Mouse (Mus musculus): Measurements from ENCODE around the gene Ssc5d. TPM values are rescaled to one million over a fixed set of nuclear protein-coding genes. Genes with fewer than 3 reads are reported as not detected.

Gene Ssc5d
- polyA plus RNA-seq, 1 experiment from 2014 or later: 0.62 TPM

- H3K9me3 ChIP-seq: no peaks in the 10 kb centered on the region
- ATAC-seq (ENCODE audit: insufficient number of reproducible peaks, insufficient read depth, low FRiP score, low TSS enrichment, low read depth): no peak
- H3K27me3 ChIP-seq: no peaks in the 10 kb centered on the region
- H3K36me3 ChIP-seq: no peaks in the 10 kb centered on the region
- H3K27ac ChIP-seq: no peak overlapping the region
- no peak overlapping the region for H3K4me2 ChIP-seq
- H3K9ac ChIP-seq: no peak overlapping the region; the same call in 1 of the 2 replicates
- WGBS: 78% methylated on average over 12 of the region's 12 CpGs
- no peaks in the 10 kb centered on the region for H3K4me1 ChIP-seq
- no peak overlapping the region for H3K4me3 ChIP-seq
These were observed 7.5 kb downstream of the Ssc5d start for GRCm38 (mm10) chr7:4933103-4933502.

GRCm38 (mm10) chr7:4934160-4934914, 8.8 kb downstream of the Ssc5d start:
- no peaks in the 10 kb centered on the region for H3K4me1 ChIP-seq
- no peaks in the 10 kb centered on the region for H3K36me3 ChIP-seq
- H3K9me3 ChIP-seq: no peaks in the 10 kb centered on the region
- no peak overlapping the region for H3K4me3 ChIP-seq
- H3K4me2 ChIP-seq: no peak overlapping the region
- H3K9ac ChIP-seq: no peak overlapping the region
- H3K27me3 ChIP-seq: no peaks in the 10 kb centered on the region
- ATAC-seq (ENCODE audit: insufficient number of reproducible peaks, insufficient read depth, low FRiP score, low TSS enrichment, low read depth): no peak
- WGBS: 80% methylated on average over 4 of the region's 4 CpGs
- H3K27ac ChIP-seq: no peak overlapping the region

GRCm38 (mm10) chr7:4936832-4937231, 11.2 kb downstream of the Ssc5d start:
- no peaks in the 10 kb centered on the region for H3K4me1 ChIP-seq
- no peak overlapping the region for H3K4me3 ChIP-seq
- H3K27me3 ChIP-seq: no peaks in the 10 kb centered on the region
- no peak for ATAC-seq (ENCODE audit: insufficient number of reproducible peaks, insufficient read depth, low FRiP score, low TSS enrichment, low read depth)
- H3K9me3 ChIP-seq: no peaks in the 10 kb centered on the region
- 77% methylated on average over 10 of the region's 10 CpGs for WGBS
- H3K4me2 ChIP-seq: no peak overlapping the region
- no peak overlapping the region for H3K9ac ChIP-seq
- no peak overlapping the region for H3K27ac ChIP-seq
- H3K36me3 ChIP-seq: no peaks in the 10 kb centered on the region

GRCm38 (mm10) chr7:4937392-4937791, 11.8 kb downstream of the Ssc5d start:
- no peak overlapping the region for H3K27ac ChIP-seq
- H3K4me3 ChIP-seq: no peak overlapping the region
- WGBS: 73% methylated on average over 11 of the region's 11 CpGs
- no peaks in the 10 kb centered on the region for H3K9me3 ChIP-seq
- no peaks in the 10 kb centered on the region for H3K36me3 ChIP-seq
- no peak overlapping the region for H3K9ac ChIP-seq
- no peaks in the 10 kb centered on the region for H3K27me3 ChIP-seq
- H3K4me2 ChIP-seq: no peak overlapping the region
- no peak for ATAC-seq (ENCODE audit: insufficient number of reproducible peaks, insufficient read depth, low FRiP score, low TSS enrichment, low read depth)
- no peaks in the 10 kb centered on the region for H3K4me1 ChIP-seq

GRCm38 (mm10) chr7:4938456-4938855, 12.9 kb downstream of the Ssc5d start:
- no peak overlapping the region for H3K4me3 ChIP-seq
- H3K4me2 ChIP-seq: no peak overlapping the region
- H3K27me3 ChIP-seq: no peaks in the 10 kb centered on the region
- 38% methylated on average over 2 of the region's 2 CpGs for WGBS
- no peaks in the 10 kb centered on the region for H3K36me3 ChIP-seq
- ATAC-seq (ENCODE audit: insufficient number of reproducible peaks, insufficient read depth, low FRiP score, low TSS enrichment, low read depth): no peak
- no peaks in the 10 kb centered on the region for H3K9me3 ChIP-seq
- no peak overlapping the region for H3K27ac ChIP-seq
- H3K4me1 ChIP-seq: no peaks in the 10 kb centered on the region
- H3K9ac ChIP-seq: no peak overlapping the region

- Histone ChIP-seq H3K9ac (no peak overlapping the region), H3K9me3 (no peaks in the 10 kb centered on the region), H3K36me3 (no peaks in the 10 kb centered on the region), H3K4me3 (no peak overlapping the region), H3K27me3 (no peaks in the 10 kb centered on the region), H3K27ac (no peak overlapping the region), H3K4me1 (no peaks in the 10 kb centered on the region), H3K4me2 (no peak overlapping the region)
- 17% methylated on average over 9 of the region's 9 CpGs for WGBS
- no peak for ATAC-seq (ENCODE audit: insufficient number of reproducible peaks, insufficient read depth, low FRiP score, low TSS enrichment, low read depth)
These were observed 14.5 kb downstream of the Ssc5d start for GRCm38 (mm10) chr7:4940068-4940479.

GRCm38 (mm10) chr7:4942673-4943072, 17.1 kb downstream of the Ssc5d start:
- H3K27me3 ChIP-seq: no peaks in the 10 kb centered on the region

GRCm38 (mm10) chr7:4943223-4943815, 17.7 kb downstream of the Ssc5d start:
- Histone ChIP-seq H3K36me3 (no peaks in the 10 kb centered on the region), H3K27ac (no peak overlapping the region), H3K4me1 (no peaks in the 10 kb centered on the region), H3K9ac (no peak overlapping the region), H3K4me2 (peak overlapping the region; percentile 53), H3K9me3 (no peaks in the 10 kb centered on the region), H3K4me3 (peak overlapping the region; percentile 30), H3K27me3 (no peaks in the 10 kb centered on the region)
- ATAC-seq (ENCODE audit: insufficient number of reproducible peaks, insufficient read depth, low FRiP score, low TSS enrichment, low read depth): peak; percentile 59; the same call in 1 of the 2 replicates
- WGBS: 18% methylated on average over 15 of the region's 15 CpGs

More at GRCm38 (mm10) chr7:4942673-4943072, 17.1 kb downstream of the Ssc5d start:
- Histone ChIP-seq H3K36me3 (no peaks in the 10 kb centered on the region), H3K9ac (no peak overlapping the region), H3K27ac (no peak overlapping the region), H3K4me3 (no peak overlapping the region), H3K9me3 (no peaks in the 10 kb centered on the region), H3K4me1 (no peaks in the 10 kb centered on the region), H3K4me2 (no peak overlapping the region)
- ATAC-seq (ENCODE audit: insufficient number of reproducible peaks, insufficient read depth, low FRiP score, low TSS enrichment, low read depth): no peak
- 58% methylated on average over 5 of the region's 5 CpGs for WGBS

GRCm38 (mm10) chr7:4947855-4948254, 22.3 kb downstream of the Ssc5d start:
- Histone ChIP-seq H3K4me1 (no peaks in the 10 kb centered on the region), H3K27ac (no peak overlapping the region), H3K27me3 (no peaks in the 10 kb centered on the region), H3K4me2 (no peak overlapping the region), H3K4me3 (no peak overlapping the region), H3K9ac (no peak overlapping the region), H3K9me3 (no peaks in the 10 kb centered on the region), H3K36me3 (no peaks in the 10 kb centered on the region)
- WGBS: 33% methylated on average over 2 of the region's 2 CpGs
- no peak for ATAC-seq (ENCODE audit: insufficient number of reproducible peaks, insufficient read depth, low FRiP score, low TSS enrichment, low read depth)

- Histone ChIP-seq H3K4me1 (no peaks in the 10 kb centered on the region), H3K4me2 (no peak overlapping the region), H3K9ac (no peak overlapping the region), H3K9me3 (no peaks in the 10 kb centered on the region), H3K27me3 (no peaks in the 10 kb centered on the region), H3K36me3 (no peaks in the 10 kb centered on the region), H3K27ac (no peak overlapping the region), H3K4me3 (no peak overlapping the region)
- 77% methylated on average over 6 of the region's 6 CpGs for WGBS
- ATAC-seq (ENCODE audit: insufficient number of reproducible peaks, insufficient read depth, low FRiP score, low TSS enrichment, low read depth): no peak
These were observed 22.8 kb downstream of the Ssc5d start for GRCm38 (mm10) chr7:4948386-4948785.

GRCm38 (mm10) chr7:4950561-4951342, 25.2 kb downstream of the Ssc5d start:
- no peak overlapping the region for H3K9ac ChIP-seq
- H3K9me3 ChIP-seq: no peaks in the 10 kb centered on the region
- ATAC-seq (ENCODE audit: insufficient number of reproducible peaks, insufficient read depth, low FRiP score, low TSS enrichment, low read depth): no peak
- H3K4me3 ChIP-seq: no peak overlapping the region
- WGBS: 77% methylated on average over 19 of the region's 19 CpGs
- no peak overlapping the region for H3K27ac ChIP-seq
- no peak overlapping the region for H3K4me2 ChIP-seq
- no peaks in the 10 kb centered on the region for H3K36me3 ChIP-seq
- H3K27me3 ChIP-seq: peaks cover 6% of the 10 kb centered on the region; the same call in 1 of the 2 replicates
- H3K4me1 ChIP-seq: no peaks in the 10 kb centered on the region

All from embryonic facial prominence, embryonic 13.5 days (tissue).